Mouse (Mus musculus): ENCODE measurements at regions not wholly inside any gene's neighbourhood (a gene's known extent, or its start where the extent isn't known, plus 50 kb on each side); places are given as distances from the start of the nearest gene placed in this dataset.

DNA sequence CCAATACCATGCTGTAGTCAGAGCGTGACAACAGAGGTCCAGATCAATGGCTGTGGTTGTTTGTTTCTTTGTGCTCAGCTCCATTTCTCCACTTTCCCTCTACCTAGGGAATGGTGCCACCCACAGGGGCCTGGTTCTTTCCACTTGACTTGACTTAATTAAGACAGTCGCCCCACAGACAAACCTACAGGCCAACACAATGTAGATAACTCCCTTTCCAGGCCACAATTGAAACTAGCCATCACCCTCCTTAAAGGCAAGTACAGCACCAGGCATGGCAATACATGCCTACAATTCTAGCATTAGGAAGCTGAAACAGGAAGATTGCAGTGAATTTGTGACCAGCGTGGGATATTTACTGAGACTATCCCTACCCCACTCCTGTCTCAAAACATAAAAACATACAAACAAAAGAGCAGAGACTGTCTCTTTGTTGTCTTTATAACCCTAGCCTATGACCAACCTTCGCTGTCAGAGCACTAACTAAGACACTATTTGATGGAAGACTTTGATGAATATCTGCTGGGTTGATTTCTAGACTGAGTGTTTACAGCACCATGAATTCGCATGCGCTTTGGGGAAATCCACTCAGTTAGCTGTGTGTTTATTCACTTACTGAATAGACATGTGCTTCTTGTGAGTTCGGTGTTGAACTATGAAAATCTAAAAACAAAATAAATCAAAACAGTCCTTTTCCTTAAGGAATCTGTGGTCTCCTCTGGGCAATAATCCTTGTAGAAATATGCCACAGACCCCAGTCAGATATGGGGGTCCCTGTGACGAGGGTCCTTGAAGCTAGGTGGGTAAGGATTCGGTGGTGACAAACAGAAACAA is 116.7 kb upstream of the Cpm start:
- no peak for DNase-seq

GRCm38 (mm10) chr10:117511483-117512406 is 117.6 kb upstream of the Cpm start:
- no peak for DNase-seq

DNA sequence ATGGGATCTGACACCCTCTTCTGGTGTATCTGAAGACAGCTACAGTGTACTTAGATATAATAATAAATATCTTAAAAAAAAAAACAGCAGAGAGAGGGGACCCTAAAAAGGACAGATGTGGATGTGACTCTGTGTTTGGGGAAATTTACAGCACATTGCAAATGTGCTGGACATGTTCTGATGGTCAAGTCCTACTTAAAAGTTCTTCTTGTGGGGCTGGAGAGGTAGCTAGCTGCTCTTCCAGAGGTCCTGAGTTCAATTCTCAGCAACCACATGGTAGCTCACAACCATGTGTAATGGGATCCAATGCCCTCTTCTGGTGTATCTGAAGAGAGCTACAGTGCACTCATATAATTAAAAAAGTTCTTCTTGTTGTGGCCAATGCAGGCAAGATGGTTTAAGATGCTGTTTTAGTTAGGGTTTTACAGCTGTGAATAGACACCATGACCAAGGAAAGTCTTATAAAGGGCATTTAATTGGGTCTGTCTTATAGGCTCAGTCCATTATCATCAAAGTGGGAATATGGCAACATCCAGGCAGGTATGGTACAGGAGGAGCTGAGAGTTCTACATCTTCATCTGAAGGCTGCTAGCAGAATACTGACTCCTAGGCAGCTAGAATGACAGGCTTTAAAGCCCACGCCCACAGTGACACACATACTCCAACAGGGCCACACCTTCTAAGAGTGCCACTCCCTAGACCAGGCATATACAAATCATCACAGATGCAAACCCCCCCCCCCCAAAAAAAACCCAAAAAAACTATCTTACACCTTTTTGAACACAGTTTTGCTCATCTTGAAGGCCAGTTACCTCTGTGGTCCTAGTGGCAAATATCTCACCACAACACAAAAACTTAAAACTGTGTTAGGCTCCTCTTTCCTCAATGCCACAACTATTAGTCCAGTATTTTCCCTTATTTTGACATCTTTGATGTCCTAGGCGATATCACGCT is 118.5 kb upstream of the Cpm start:
- DNase-seq, result no peak

- DNase-seq, result no peak
These were observed 119.1 kb upstream of the Cpm start for GRCm38 (mm10) chr10:117510224-117510486.

- no peak for DNase-seq
These were observed 119.7 kb upstream of the Cpm start for GRCm38 (mm10) chr10:117509431-117510223.

- no peak for DNase-seq
These were observed 122.9 kb upstream of the Cpm start for GRCm38 (mm10) chr10:117506252-117506992.

DNA sequence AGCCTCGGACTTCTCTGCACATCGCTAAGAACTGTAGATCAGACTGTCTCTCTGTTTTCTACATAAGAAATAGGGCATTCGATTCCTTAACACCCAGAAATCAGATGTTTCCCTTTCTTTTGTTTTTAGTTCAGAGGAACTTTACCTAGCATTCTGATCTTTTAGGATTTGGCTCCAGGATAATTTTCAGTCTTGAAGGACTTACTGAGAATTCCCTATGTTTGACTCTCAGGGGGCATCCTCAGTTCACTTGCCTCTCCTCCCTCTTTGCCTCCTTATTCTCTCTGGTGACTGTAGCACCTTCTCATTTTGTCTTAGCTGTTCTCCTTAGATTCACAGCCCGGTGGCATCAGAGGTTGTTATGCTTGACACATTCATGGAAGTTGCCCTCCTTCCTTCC is 123.8 kb upstream of the Cpm start:
- DNase-seq, result no peak

- no peak for DNase-seq
These were observed 124.2 kb upstream of the Cpm start for GRCm38 (mm10) chr10:117505057-117505456.

- DNase-seq, result no peak
These were observed 124.6 kb upstream of the Cpsf6 start for GRCm38 (mm10) chr10:117504267-117504902.

- DNase-seq, result no peak
These were observed 123.7 kb upstream of the Cpsf6 start for GRCm38 (mm10) chr10:117503222-117504184.

DNA sequence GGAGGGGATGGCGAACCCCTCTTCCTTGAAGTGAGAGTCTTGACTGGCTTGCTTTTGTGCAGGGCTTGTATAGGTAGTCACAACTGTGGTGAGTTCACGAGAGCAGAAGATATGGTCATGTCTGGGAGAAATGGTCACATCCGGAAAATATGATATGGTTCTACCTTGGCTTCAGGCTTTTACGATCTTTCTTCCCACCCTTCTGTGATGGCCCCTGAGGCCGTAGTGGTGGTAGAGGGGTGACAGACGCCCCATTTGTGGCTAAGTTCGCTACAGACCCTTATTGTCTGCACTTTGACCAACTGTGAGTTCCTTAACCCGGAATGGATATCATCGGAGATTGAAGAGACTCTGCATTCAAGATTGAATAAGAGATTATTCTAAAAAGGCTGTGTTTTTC is 122.9 kb upstream of the Cpsf6 start:
- DNase-seq, result no peak

DNA sequence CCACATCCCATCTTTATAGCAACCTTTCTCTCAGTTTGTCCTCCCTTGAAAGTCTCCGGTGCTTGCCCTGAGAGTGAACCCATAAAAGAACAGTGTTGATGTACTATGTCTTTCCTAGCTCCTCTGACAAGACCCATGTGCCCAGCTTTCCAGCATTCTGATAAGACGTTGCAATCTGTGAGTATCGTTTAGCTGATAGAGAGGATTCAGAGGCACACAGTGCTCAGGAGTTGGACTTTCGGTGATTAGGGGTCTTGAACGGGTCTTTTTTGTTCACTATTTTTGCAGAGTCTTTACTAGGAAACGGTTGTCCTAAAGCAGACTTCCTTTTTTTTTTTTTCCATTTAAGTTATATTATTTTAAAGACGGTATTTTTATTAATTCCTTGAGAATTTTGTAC is 122.3 kb upstream of the Cpsf6 start:
- DNase-seq, result no peak

- no peak for DNase-seq
These were observed 121.6 kb upstream of the Cpsf6 start for GRCm38 (mm10) chr10:117501426-117501825.

GRCm38 (mm10) chr10:117500457-117501108 is 120.8 kb upstream of the Cpsf6 start:
- DNase-seq, result no peak

- no peak for DNase-seq
These were observed 120.1 kb upstream of the Cpsf6 start for GRCm38 (mm10) chr10:117499864-117500453.

DNA sequence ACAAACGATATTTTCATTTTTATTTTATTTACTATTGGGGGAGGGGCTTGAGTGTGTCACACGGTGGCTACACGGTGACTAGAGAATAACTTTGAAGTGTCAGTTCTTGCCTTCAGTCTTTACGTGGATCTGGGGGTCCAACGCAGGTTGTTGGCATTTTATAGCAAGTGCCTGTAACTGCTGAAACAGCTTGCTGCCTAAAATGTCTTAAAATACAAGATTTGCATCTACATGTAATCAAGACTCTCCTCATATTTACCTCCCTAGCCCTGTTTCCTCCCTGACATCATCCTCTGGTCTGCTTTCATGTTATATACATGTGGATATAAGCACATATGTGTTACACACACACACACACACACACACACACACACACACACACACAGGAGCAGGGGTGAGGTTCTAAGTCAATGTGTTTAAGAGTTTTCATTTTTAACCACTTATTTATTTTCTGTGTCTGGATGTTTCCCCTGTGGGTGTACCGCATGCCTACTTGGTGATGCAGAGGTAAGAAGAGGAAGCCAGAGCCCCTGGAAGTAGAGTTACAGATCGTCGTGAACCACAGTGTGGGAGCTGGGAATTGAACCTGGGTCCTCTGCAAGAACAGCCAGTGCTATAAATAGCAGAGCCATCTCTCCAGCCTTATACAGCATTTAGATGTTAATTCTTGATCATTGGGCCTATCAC is 119.5 kb upstream of the Cpsf6 start:
- no peak for DNase-seq

- no peak for DNase-seq
These were observed 118.7 kb upstream of the Cpsf6 start for GRCm38 (mm10) chr10:117498497-117498896.
